Mouse (Mus musculus) kidney, adult 8-10 months (tissue): ENCODE measurements at regions not wholly inside any gene's neighbourhood (a gene's known extent, or its start where the extent isn't known, plus 50 kb on each side); places are given as distances from the start of the nearest gene placed in this dataset.

Source experiments
- DNase-seq, 2 experiments: peaks; one replicate each; pipeline ENCODE4 v3.0.0; 2022

- DNase-seq: peak; percentile 97
These were observed 67.5 kb downstream of the Sc5d start for GRCm38 (mm10) chr9:42196552-42196951.

- peak in 1 of 2 experiments; percentile 48 for DNase-seq
These were observed 67.9 kb downstream of the Sc5d start for GRCm38 (mm10) chr9:42196110-42196509.

- peak; percentile 54 to 83 for DNase-seq
These were observed 68.4 kb downstream of the Sc5d start for GRCm38 (mm10) chr9:42195651-42196050.

- no peak for DNase-seq
These were observed 69.1 kb downstream of the Sc5d start for GRCm38 (mm10) chr9:42194939-42195338.

GRCm38 (mm10) chr9:42194176-42194575 lies 69.9 kb downstream of the Sc5d start:
- no peak for DNase-seq

GRCm38 (mm10) chr9:42192967-42193733 lies 69.1 kb upstream of the Sorl1 start:
- no peak for DNase-seq

GRCm38 (mm10) chr9:42187371-42188228 lies 63.5 kb upstream of the Sorl1 start:
- DNase-seq: peak in 1 of 2 experiments; percentile 49

GRCm38 (mm10) chr9:42184104-42184635 lies 60.1 kb upstream of the Sorl1 start:
- DNase-seq: no peak

GRCm38 (mm10) chr9:42183448-42183847 lies 59.4 kb upstream of the Sorl1 start:
- DNase-seq: peak; percentile 55 to 79

- DNase-seq: no peak
These were observed 58.3 kb upstream of the Sorl1 start for GRCm38 (mm10) chr9:42182400-42182799.

GRCm38 (mm10) chr9:42180152-42180551 lies 56.1 kb upstream of the Sorl1 start:
- no peak for DNase-seq

- DNase-seq: no peak
These were observed 54.8 kb upstream of the Sorl1 start for GRCm38 (mm10) chr9:42178759-42179377.

GRCm38 (mm10) chr9:42174349-42174955 lies 50.4 kb upstream of the Sorl1 start:
- no peak for DNase-seq
